Mouse (Mus musculus) spleen, adult 2 months (tissue): Measurements from ENCODE around the gene Nudt13. TPM values are rescaled to one million over a fixed set of nuclear protein-coding genes. Genes with fewer than 3 reads are reported as not detected.

Experiments
- DNase-seq, 2 experiments: peaks; one replicate each; pipeline versions ENCODE4 v3.0.0 to v3.0.0-alpha.2; 2012 to 2021; ENCODE audit warnings: low spot score in 2 of 2, low read depth in 1 of 2
- H3K27ac ChIP-seq: fragments of 200-500 bp; 2 replicates; pipeline ENCODE4 v1.5.1; 2012; ENCODE audit warnings: low read length, inconsistent platforms; ENCODE audit not compliant: insufficient read depth
- H3K27me3 ChIP-seq: fragments of 200-500 bp; 2 replicates; pipeline ENCODE4 v1.6.1; 2012; ENCODE audit warnings: mild to moderate bottlenecking, moderate library complexity, low read length, inconsistent platforms; ENCODE audit not compliant: control insufficient read depth, insufficient read depth
- H3K36me3 ChIP-seq: fragments of 200-500 bp; 2 replicates; pipeline ENCODE4 v1.6.1; 2012; ENCODE audit warnings: mild to moderate bottlenecking, low read length, inconsistent platforms; ENCODE audit not compliant: control insufficient read depth, insufficient read depth
- H3K4me1 ChIP-seq: fragments of 200-500 bp; 2 replicates; pipeline ENCODE4 v1.6.1; 2011; ENCODE audit warnings: inconsistent platforms; ENCODE audit not compliant: control insufficient read depth, insufficient read depth, insufficient read length
- H3K4me3 ChIP-seq: fragments of 200-500 bp; 2 replicates; pipeline ENCODE4 v1.5.1; 2011; ENCODE audit warnings: mild to moderate bottlenecking, inconsistent platforms; ENCODE audit not compliant: insufficient read depth, insufficient read length; ENCODE audit errors: extremely low read depth
- CTCF ChIP-seq: fragments of 200-500 bp; IDR thresholded peaks from 2 replicates; pipeline ENCODE4 v1.5.1; 2011; ENCODE audit warnings: mild to moderate bottlenecking, inconsistent platforms; ENCODE audit not compliant: insufficient read depth, insufficient read length, insufficient replicate concordance; ENCODE audit errors: extremely low read depth
- POLR2A ChIP-seq: fragments of 200-500 bp; IDR thresholded peaks from 2 replicates; pipeline ENCODE4 v1.6.1; 2011; ENCODE audit warnings: low read depth, low read length, inconsistent platforms
- WGBS: fragments of 180-500 bp; shearing (Covaris S2); methylation state at CpG from one replicate; pipeline ENCODE4 v1.1.7; 2018; 5-methylcytosine and 5-hydroxymethylcytosine counted together
- polyA plus RNA-seq: library from polyadenylated mRNA; depleted of rRNA; stranded (reverse); fragments of >200 nt; gene quantifications from 2 replicates; pipeline ENCODE4 v1.2.3, GENCODE M21; 2012; rRNA removed

Nudt13 gene
- polyA plus RNA-seq, 1 experiment, result 7.2 TPM

- no peak overlapping the region for H3K27ac ChIP-seq
- peaks cover 13% of the 10 kb centered on the region for H3K36me3 ChIP-seq
- H3K4me1 ChIP-seq, result no peaks in the 10 kb centered on the region; the same call in 1 of the 2 replicates
- no peak overlapping the region for H3K4me3 ChIP-seq
- no peaks in the 10 kb centered on the region for H3K27me3 ChIP-seq
- DNase-seq, result peak; percentile 22 to 27
- TF ChIP-seq POLR2A (no peak), CTCF (no peak)
- 90% methylated on average over 8 of the region's 8 CpGs for WGBS
These were observed 45.7 kb downstream of the Nudt13 start for GRCm38 (mm10) chr14:20340149-20340548.

- DNase-seq, result no peak
- Histone ChIP-seq H3K27ac (no peak overlapping the region), H3K4me1 (no peaks in the 10 kb centered on the region; the same call in 1 of the 2 replicates), H3K27me3 (no peaks in the 10 kb centered on the region), H3K4me3 (peak overlapping the region; percentile 28; the same call in 1 of the 2 replicates), H3K36me3 (peaks cover 10% of the 10 kb centered on the region)
- whole genome bisulfite sequencing, result 70% methylated on average over 7 of the region's 7 CpGs
- no peak for TF ChIP-seq CTCF
- no peak for TF ChIP-seq POLR2A
These were observed 46.4 kb downstream of the Nudt13 start for GRCm38 (mm10) chr14:20340866-20341265.

- DNase-seq, result no peak
- Histone ChIP-seq H3K27ac (no peak overlapping the region), H3K36me3 (peaks cover 2% of the 10 kb centered on the region; the same call in 1 of the 2 replicates), H3K4me1 (no peaks in the 10 kb centered on the region; the same call in 1 of the 2 replicates), H3K27me3 (no peaks in the 10 kb centered on the region), H3K4me3 (no peak overlapping the region)
- TF ChIP-seq POLR2A (no peak), CTCF (no peak)
- 94% methylated on average over 9 of the region's 9 CpGs for WGBS
These were observed 51.4 kb downstream of the Nudt13 start for GRCm38 (mm10) chr14:20345885-20346284.

- Histone ChIP-seq H3K4me3 (peak overlapping the region; percentile 89), H3K36me3 (peaks cover 3% of the 10 kb centered on the region; the same call in 1 of the 2 replicates), H3K4me1 (no peaks in the 10 kb centered on the region), H3K27ac (peak overlapping the region; percentile 85), H3K27me3 (no peaks in the 10 kb centered on the region)
- no peak for DNase-seq
- TF ChIP-seq POLR2A, result no peak
- no peak for TF ChIP-seq CTCF
- WGBS, result 2% methylated on average over 15 of the region's 15 CpGs
These were observed 53.0 kb downstream of the Nudt13 start for GRCm38 (mm10) chr14:20347441-20347990.

- Histone ChIP-seq H3K4me1 (no peaks in the 10 kb centered on the region), H3K27me3 (no peaks in the 10 kb centered on the region), H3K27ac (peak within 1 kb of the TSS; percentile 85), H3K4me3 (peak within 1 kb of the TSS; percentile 89), H3K36me3 (peaks cover 2% of the 10 kb centered on the region; the same call in 1 of the 2 replicates)
- peak; percentile 85 to 95 for DNase-seq
- TF ChIP-seq CTCF (peak; percentile 68; the same call in 1 of the 2 replicates), POLR2A (peak; percentile 35)
- 1% methylated on average over 42 of the region's 42 CpGs for WGBS
These were observed 53.6 kb downstream of the Nudt13 start, which contains the start of the genes Ecd and Fam149b for GRCm38 (mm10) chr14:20347991-20348541. Gene Ecd (minus strand): TSS chr14:20348121. Gene Fam149b (plus strand): TSS chr14:20348162.

- H3K27me3 ChIP-seq, result no peaks in the 10 kb centered on the region
- no peak for DNase-seq
- TF ChIP-seq CTCF (no peak), POLR2A (no peak)
- no peak overlapping the region for H3K4me3 ChIP-seq
- no peak overlapping the region for H3K27ac ChIP-seq
- peaks cover 19% of the 10 kb centered on the region for H3K36me3 ChIP-seq
- 94% methylated on average over 4 of the region's 4 CpGs for WGBS
- H3K4me1 ChIP-seq, result no peaks in the 10 kb centered on the region
These were observed 68.7 kb downstream of the Nudt13 start for GRCm38 (mm10) chr14:20363230-20363629.

Other genes starting within 250 kb of the Nudt13 start
- gene Saysd1, start 156.2 kb upstream of the Nudt13 start, polyA plus RNA-seq, result 6.1 and 6.8 TPM in 2 replicates
- gene Kcnk5, start 112.9 kb upstream of the Nudt13 start, polyA plus RNA-seq, result 7.4 and 7.8 TPM in 2 replicates
- gene Kcnk16, start 25.5 kb upstream of the Nudt13 start, polyA plus RNA-seq, result not detected in 2 replicates
- 13.2 and 14.2 TPM in 2 replicates for gene Ecd, start 53.4 kb downstream of the Nudt13 start, polyA plus RNA-seq
- gene Fam149b, start 53.5 kb downstream of the Nudt13 start, polyA plus RNA-seq, result 12.6 and 15.4 TPM in 2 replicates
- 50.8 and 85.7 TPM in 2 replicates for gene Dnajc9, start 94.2 kb downstream of the Nudt13 start, polyA plus RNA-seq
- 27.6 and 39.6 TPM in 2 replicates for gene Mrps16, start 98.9 kb downstream of the Nudt13 start, polyA plus RNA-seq
- not detected in 2 replicates for gene Cfap70, start 157.5 kb downstream of the Nudt13 start, polyA plus RNA-seq
- gene Anxa7, start 185.4 kb downstream of the Nudt13 start, polyA plus RNA-seq, result 36.5 and 44.8 TPM in 2 replicates
- 0.65 and 0.97 TPM in 2 replicates for gene Mss51, start 202.2 kb downstream of the Nudt13 start, polyA plus RNA-seq